Mouse (Mus musculus): ENCODE data around the gene T2. TPM values are rescaled to one million over a fixed set of nuclear protein-coding genes. Genes with fewer than 3 reads are reported as not detected.

T2 gene
- polyA plus RNA-seq, 2 experiments: 0.32 to 2.3 TPM

DNA sequence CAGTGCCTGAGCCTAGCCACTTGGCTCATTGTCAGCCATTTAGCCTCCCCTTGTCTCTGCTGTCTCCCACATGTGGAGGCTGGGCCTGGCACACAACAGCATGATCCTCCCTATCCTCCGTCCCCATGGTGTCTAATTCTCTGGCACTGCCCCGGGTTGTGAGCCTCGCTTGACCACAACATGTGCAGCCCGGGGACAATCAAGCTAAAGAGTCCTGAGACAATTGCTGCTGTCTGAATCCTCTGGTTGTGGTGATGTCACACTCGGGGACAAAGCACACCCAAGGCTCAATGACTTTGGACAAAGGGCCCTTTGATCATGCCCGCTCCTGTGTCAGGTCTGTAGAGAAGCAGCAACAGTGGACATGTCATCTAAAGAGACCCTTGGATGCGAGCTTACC is 4.7 kb upstream of the T2 start:
- Histone ChIP-seq H3K4me1 (ENCODE audit: control insufficient read depth, insufficient read depth, low read length) (no peaks in the 10 kb centered on the region), H3K27me3 (ENCODE audit: control insufficient read depth, insufficient read depth, low read length) (no peaks in the 10 kb centered on the region), H3K36me3 (ENCODE audit: control insufficient read depth, insufficient read depth, low read length) (no peaks in the 10 kb centered on the region), H3K9me3 (ENCODE audit: control insufficient read depth, low read length) (no peaks in the 10 kb centered on the region), H3K9ac (ENCODE audit: low read depth, low read length, severe bottlenecking) (no peak overlapping the region), H3K4me2 (replicated peaks; ENCODE audit: low read depth, low read length, severe bottlenecking) (no peak overlapping the region), H3K27ac (replicated peaks; ENCODE audit: low read depth, low read length) (no peak overlapping the region), H3K4me3 (replicated peaks; ENCODE audit: low read length) (no peak overlapping the region)
- no peak for DNase-seq (ENCODE audit: low spot score)
- TF ChIP-seq POLR2A (IDR thresholded peaks at IDR 0.05; ENCODE audit: borderline replicate concordance, extremely low read depth, insufficient read depth, insufficient read length): no peak
- ATAC-seq (ENCODE audit: low FRiP score, low read depth): no peak
- WGBS: 83% methylated on average over 7 of the region's 7 CpGs

DNA sequence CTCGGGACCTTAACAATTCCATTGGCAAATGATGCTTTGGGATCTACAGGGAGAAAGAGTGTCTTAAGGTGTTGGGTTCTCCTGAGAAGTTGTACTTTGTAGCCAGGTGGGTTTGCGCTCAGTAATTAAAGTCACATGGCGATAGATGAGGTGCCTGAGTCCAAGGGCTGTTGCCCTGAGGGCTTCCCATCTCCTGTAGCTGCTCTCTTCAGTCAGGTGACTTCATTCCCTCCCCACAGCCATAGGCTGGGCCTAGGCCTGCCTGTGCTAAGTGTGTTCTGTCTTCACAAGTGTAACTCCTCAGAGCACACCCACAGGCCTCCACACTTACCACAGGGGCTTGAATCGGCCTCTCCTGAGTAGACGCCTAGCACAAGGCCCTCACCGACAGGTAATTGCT is 1.7 kb downstream of the T2 start:
- DNase-seq (ENCODE audit: low spot score): no peak
- no peak for TF ChIP-seq POLR2A (IDR thresholded peaks at IDR 0.05; ENCODE audit: borderline replicate concordance, extremely low read depth, insufficient read depth, insufficient read length)
- Histone ChIP-seq H3K4me1 (ENCODE audit: control insufficient read depth, insufficient read depth, low read length) (peaks cover 9% of the 10 kb centered on the region), H3K4me3 (replicated peaks; ENCODE audit: low read length) (no peak overlapping the region), H3K9me3 (ENCODE audit: control insufficient read depth, low read length) (no peaks in the 10 kb centered on the region), H3K9ac (ENCODE audit: low read depth, low read length, severe bottlenecking) (no peak overlapping the region), H3K27me3 (ENCODE audit: control insufficient read depth, insufficient read depth, low read length) (no peaks in the 10 kb centered on the region), H3K27ac (replicated peaks; ENCODE audit: low read depth, low read length) (no peak overlapping the region), H3K4me2 (replicated peaks; ENCODE audit: low read depth, low read length, severe bottlenecking) (no peak overlapping the region), H3K36me3 (ENCODE audit: control insufficient read depth, insufficient read depth, low read length) (no peaks in the 10 kb centered on the region)
- no peak for ATAC-seq (ENCODE audit: low FRiP score, low read depth)
- 79% methylated on average over 6 of the region's 6 CpGs for WGBS

DNA sequence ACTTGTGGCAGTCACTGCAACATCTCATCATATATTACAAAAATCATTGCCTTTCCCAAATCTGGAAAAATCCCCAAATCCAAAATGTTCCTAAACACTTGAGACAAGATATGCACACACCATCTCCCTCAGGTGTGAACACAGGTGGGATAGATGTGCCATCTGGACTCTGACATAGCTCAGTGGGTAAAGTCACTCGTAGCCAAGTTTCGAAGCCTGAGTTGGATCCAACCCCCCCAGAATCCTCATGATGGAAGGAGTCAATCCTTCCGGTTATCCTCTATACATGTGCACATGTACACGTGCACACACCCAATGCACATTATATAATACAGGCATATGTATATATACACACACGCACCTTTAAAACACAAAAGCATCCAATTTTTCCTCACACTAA is 5.1 kb downstream of the T2 start:
- ATAC-seq (ENCODE audit: low FRiP score, low read depth) (no peak), DNase-seq (ENCODE audit: low spot score) (no peak)
- Histone ChIP-seq H3K4me3 (replicated peaks; ENCODE audit: low read length) (no peak overlapping the region), H3K27me3 (ENCODE audit: control insufficient read depth, insufficient read depth, low read length) (no peaks in the 10 kb centered on the region), H3K9ac (ENCODE audit: low read depth, low read length, severe bottlenecking) (no peak overlapping the region), H3K27ac (replicated peaks; ENCODE audit: low read depth, low read length) (no peak overlapping the region), H3K36me3 (ENCODE audit: control insufficient read depth, insufficient read depth, low read length) (no peaks in the 10 kb centered on the region), H3K4me1 (ENCODE audit: control insufficient read depth, insufficient read depth, low read length) (peaks cover 9% of the 10 kb centered on the region), H3K9me3 (ENCODE audit: control insufficient read depth, low read length) (no peaks in the 10 kb centered on the region), H3K4me2 (replicated peaks; ENCODE audit: low read depth, low read length, severe bottlenecking) (no peak overlapping the region)
- no peak for TF ChIP-seq POLR2A (IDR thresholded peaks at IDR 0.05; ENCODE audit: borderline replicate concordance, extremely low read depth, insufficient read depth, insufficient read length)
- WGBS: 86% methylated on average over 5 of the region's 5 CpGs

- DNase-seq (ENCODE audit: low spot score): peak; percentile 39
- WGBS: 66% methylated on average over 10 of the region's 10 CpGs
- peak; percentile 53 for ATAC-seq (ENCODE audit: low FRiP score, low read depth)
These were observed 5.7 kb downstream of the T2 start for GRCm38 (mm10) chr17:8361281-8362103.

DNA sequence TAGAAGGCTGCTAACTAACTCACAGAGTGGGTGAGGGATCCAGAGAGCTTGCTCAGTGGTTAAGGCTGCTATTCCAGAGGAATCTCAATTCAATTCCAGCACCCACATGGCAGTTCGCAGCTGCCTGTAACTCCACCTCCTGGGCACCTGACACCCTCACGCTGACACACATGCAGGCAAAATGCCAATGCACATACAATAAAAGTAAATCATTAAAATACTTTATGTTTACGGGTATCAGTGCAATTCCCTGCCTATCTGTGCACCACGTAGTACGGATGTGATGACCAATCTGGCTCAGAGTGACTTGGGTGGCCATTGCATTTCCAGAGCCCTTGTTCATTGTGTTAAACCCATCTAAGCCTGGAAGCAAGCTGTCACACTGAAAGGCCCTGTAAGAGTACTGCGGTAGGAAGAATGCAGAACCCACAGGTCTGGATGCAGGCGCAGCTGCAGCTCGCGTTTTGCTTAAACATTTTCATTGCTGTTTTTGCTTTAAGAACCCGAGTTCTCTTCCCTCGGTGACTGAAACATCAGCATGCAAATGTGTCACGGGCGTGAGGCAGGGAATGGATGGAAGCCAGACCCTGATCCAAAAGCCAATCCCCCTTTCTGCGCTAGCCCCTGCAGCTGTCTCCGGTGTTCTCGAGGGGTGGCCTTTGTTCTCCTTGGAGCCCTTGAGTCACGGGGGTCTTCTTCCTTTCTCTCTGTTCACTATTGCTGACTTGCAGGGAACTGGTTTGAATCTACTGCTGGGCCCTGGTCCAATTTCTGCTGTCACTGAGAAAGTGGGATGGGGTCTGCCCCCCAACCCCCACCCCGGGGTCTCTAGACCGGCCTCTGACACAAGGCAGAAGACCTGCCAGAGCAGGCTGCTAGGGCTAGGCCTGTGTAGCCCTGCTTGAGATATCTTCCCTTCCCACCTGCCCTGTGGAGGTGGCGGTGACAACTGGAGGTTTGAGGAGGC is 12.0 kb downstream of the T2 start:
- TF ChIP-seq POLR2A (IDR thresholded peaks at IDR 0.05; ENCODE audit: borderline replicate concordance, extremely low read depth, insufficient read depth, insufficient read length): no peak
- peak overlapping the region; percentile 36 for H3K9ac ChIP-seq (ENCODE audit: low read depth, low read length, severe bottlenecking)
- H3K27me3 ChIP-seq (ENCODE audit: control insufficient read depth, insufficient read depth, low read length): no peaks in the 10 kb centered on the region
- H3K4me2 ChIP-seq (replicated peaks; ENCODE audit: low read depth, low read length, severe bottlenecking): peak overlapping the region; percentile 32
- no peak overlapping the region; the same call in 1 of the 2 replicates for H3K4me3 ChIP-seq (replicated peaks; ENCODE audit: low read length)
- ATAC-seq (ENCODE audit: low FRiP score, low read depth): peak; percentile 20; the same call in 1 of the 2 replicates
- peak; percentile 47 for DNase-seq (ENCODE audit: low spot score)
- peaks cover 31% of the 10 kb centered on the region for H3K4me1 ChIP-seq (ENCODE audit: control insufficient read depth, insufficient read depth, low read length)
- no peaks in the 10 kb centered on the region for H3K9me3 ChIP-seq (ENCODE audit: control insufficient read depth, low read length)
- no peaks in the 10 kb centered on the region for H3K36me3 ChIP-seq (ENCODE audit: control insufficient read depth, insufficient read depth, low read length)
- 10% methylated on average over 20 of the region's 20 CpGs for WGBS
- peak overlapping the region; percentile 63 for H3K27ac ChIP-seq (replicated peaks; ENCODE audit: low read depth, low read length)

More at GRCm38 (mm10) chr17:8361281-8362103, 5.7 kb downstream of the T2 start:
- no peaks in the 10 kb centered on the region for H3K36me3 ChIP-seq (ENCODE audit: control insufficient read depth, insufficient read depth, low read length)
- no peak for TF ChIP-seq POLR2A (IDR thresholded peaks at IDR 0.05; ENCODE audit: borderline replicate concordance, extremely low read depth, insufficient read depth, insufficient read length)
- H3K4me2 ChIP-seq (replicated peaks; ENCODE audit: low read depth, low read length, severe bottlenecking): no peak overlapping the region
- no peak overlapping the region for H3K9ac ChIP-seq (ENCODE audit: low read depth, low read length, severe bottlenecking)
- H3K27me3 ChIP-seq (ENCODE audit: control insufficient read depth, insufficient read depth, low read length): no peaks in the 10 kb centered on the region
- peaks cover 9% of the 10 kb centered on the region for H3K4me1 ChIP-seq (ENCODE audit: control insufficient read depth, insufficient read depth, low read length)
- H3K9me3 ChIP-seq (ENCODE audit: control insufficient read depth, low read length): no peaks in the 10 kb centered on the region
- no peak overlapping the region for H3K4me3 ChIP-seq (replicated peaks; ENCODE audit: low read length)
- H3K27ac ChIP-seq (replicated peaks; ENCODE audit: low read depth, low read length): no peak overlapping the region
